Mouse (Mus musculus): ENCODE measurements at regions not wholly inside any gene's neighbourhood (a gene's known extent, or its start where the extent isn't known, plus 50 kb on each side); places are given as distances from the start of the nearest gene placed in this dataset.

DNA sequence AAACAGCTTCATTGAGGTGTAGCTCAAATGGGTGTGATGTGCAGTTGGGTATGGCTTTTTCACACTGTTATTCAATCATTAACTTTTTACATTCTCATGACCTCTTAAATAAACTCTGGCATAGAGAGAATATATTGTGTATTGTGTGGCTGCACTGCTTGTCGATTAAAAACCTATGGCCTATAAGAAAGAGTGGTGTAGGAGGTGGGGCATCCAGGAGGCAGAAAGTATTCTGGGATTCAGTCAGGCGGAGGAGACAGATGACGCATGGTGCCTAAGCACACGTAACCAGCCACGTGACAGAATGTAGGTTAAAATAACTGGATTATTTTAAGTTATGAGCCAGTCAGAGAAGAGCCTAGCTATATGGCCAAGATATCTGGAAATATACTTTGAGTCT is 78.2 kb upstream of the Slc16a7 start:
- H3K4me1 ChIP-seq (ENCODE audit: control insufficient read depth, insufficient read depth, low read length): no peaks in the 10 kb centered on the region
- 78% methylated on average over 5 of the region's 5 CpGs for WGBS
- no peak overlapping the region for H3K9ac ChIP-seq (ENCODE audit: low read length)
- no peaks in the 10 kb centered on the region for H3K27me3 ChIP-seq (ENCODE audit: control insufficient read depth, insufficient read depth, low read length)
- no peak overlapping the region for H3K27ac ChIP-seq (ENCODE audit: low read length)
- H3K4me3 ChIP-seq (ENCODE audit: low read length): no peak overlapping the region
- H3K36me3 ChIP-seq (ENCODE audit: control insufficient read depth, insufficient read depth): no peaks in the 10 kb centered on the region
- no peaks in the 10 kb centered on the region for H3K9me3 ChIP-seq (replicated peaks; ENCODE audit: control insufficient read depth, low read length)
- ATAC-seq (replicated peaks; ENCODE audit: extremely low read depth, insufficient read depth, low FRiP score): no peak
- H3K4me2 ChIP-seq (ENCODE audit: low read depth, low read length): no peak overlapping the region

DNA sequence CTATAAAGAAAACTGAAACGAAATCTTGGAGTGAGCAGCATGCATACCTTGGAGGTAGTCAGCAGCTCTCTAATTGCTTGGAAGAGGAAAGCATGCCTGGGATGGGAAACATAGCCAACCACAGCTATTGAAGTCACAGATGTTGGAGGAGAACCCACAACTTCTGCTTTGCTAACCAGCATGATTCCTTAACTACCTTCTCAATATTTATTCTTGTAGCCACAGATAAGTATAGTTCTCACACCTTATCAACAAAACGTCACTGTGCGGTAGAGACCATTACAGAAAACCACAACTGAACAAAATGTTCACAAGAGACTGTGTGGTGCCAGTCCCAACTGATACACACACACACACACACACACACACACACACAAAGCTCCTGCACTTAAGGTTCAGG is 99.1 kb upstream of the Slc16a7 start:
- Histone ChIP-seq H3K4me1 (ENCODE audit: control insufficient read depth, insufficient read depth, low read length) (no peaks in the 10 kb centered on the region), H3K27me3 (ENCODE audit: control insufficient read depth, insufficient read depth, low read length) (no peaks in the 10 kb centered on the region), H3K9ac (ENCODE audit: low read length) (no peak overlapping the region), H3K36me3 (ENCODE audit: control insufficient read depth, insufficient read depth) (no peaks in the 10 kb centered on the region), H3K4me3 (ENCODE audit: low read length) (no peak overlapping the region), H3K9me3 (replicated peaks; ENCODE audit: control insufficient read depth, low read length) (no peaks in the 10 kb centered on the region), H3K4me2 (ENCODE audit: low read depth, low read length) (no peak overlapping the region), H3K27ac (ENCODE audit: low read length) (no peak overlapping the region)
- no peak for ATAC-seq (replicated peaks; ENCODE audit: extremely low read depth, insufficient read depth, low FRiP score)
- 57% methylated on average over 3 of the region's 3 CpGs for WGBS

GRCm38 (mm10) chr10:125490395-125490794 is 101.1 kb upstream of the Slc16a7 start:
- H3K4me1 ChIP-seq (ENCODE audit: control insufficient read depth, insufficient read depth, low read length): no peaks in the 10 kb centered on the region
- no peak overlapping the region for H3K4me3 ChIP-seq (ENCODE audit: low read length)
- no peaks in the 10 kb centered on the region for H3K9me3 ChIP-seq (replicated peaks; ENCODE audit: control insufficient read depth, low read length)
- WGBS: 57% methylated on average over 4 of the region's 4 CpGs
- no peak overlapping the region for H3K4me2 ChIP-seq (ENCODE audit: low read depth, low read length)
- no peak overlapping the region for H3K9ac ChIP-seq (ENCODE audit: low read length)
- ATAC-seq (replicated peaks; ENCODE audit: extremely low read depth, insufficient read depth, low FRiP score): no peak
- H3K36me3 ChIP-seq (ENCODE audit: control insufficient read depth, insufficient read depth): no peaks in the 10 kb centered on the region
- no peak overlapping the region for H3K27ac ChIP-seq (ENCODE audit: low read length)
- H3K27me3 ChIP-seq (ENCODE audit: control insufficient read depth, insufficient read depth, low read length): no peaks in the 10 kb centered on the region

- H3K4me3 ChIP-seq (ENCODE audit: low read length): no peak overlapping the region
- ATAC-seq (replicated peaks; ENCODE audit: extremely low read depth, insufficient read depth, low FRiP score): no peak
- H3K4me2 ChIP-seq (ENCODE audit: low read depth, low read length): no peak overlapping the region
- 58% methylated on average over 4 of the region's 4 CpGs for WGBS
- H3K27ac ChIP-seq (ENCODE audit: low read length): no peak overlapping the region
- no peaks in the 10 kb centered on the region for H3K4me1 ChIP-seq (ENCODE audit: control insufficient read depth, insufficient read depth, low read length)
- H3K27me3 ChIP-seq (ENCODE audit: control insufficient read depth, insufficient read depth, low read length): no peaks in the 10 kb centered on the region
- no peak overlapping the region for H3K9ac ChIP-seq (ENCODE audit: low read length)
- H3K9me3 ChIP-seq (replicated peaks; ENCODE audit: control insufficient read depth, low read length): no peaks in the 10 kb centered on the region
- no peaks in the 10 kb centered on the region for H3K36me3 ChIP-seq (ENCODE audit: control insufficient read depth, insufficient read depth)
Measured at GRCm38 (mm10) chr10:125494489-125494888, 105.2 kb upstream of the Slc16a7 start.

GRCm38 (mm10) chr10:125498347-125498746 is 109.1 kb upstream of the Slc16a7 start:
- WGBS: 26% methylated on average over 1 of the region's 1 CpGs
- H3K4me1 ChIP-seq (ENCODE audit: control insufficient read depth, insufficient read depth, low read length): no peaks in the 10 kb centered on the region
- H3K27ac ChIP-seq (ENCODE audit: low read length): no peak overlapping the region
- no peaks in the 10 kb centered on the region for H3K36me3 ChIP-seq (ENCODE audit: control insufficient read depth, insufficient read depth)
- no peak overlapping the region for H3K4me2 ChIP-seq (ENCODE audit: low read depth, low read length)
- no peaks in the 10 kb centered on the region for H3K9me3 ChIP-seq (replicated peaks; ENCODE audit: control insufficient read depth, low read length)
- no peak overlapping the region for H3K9ac ChIP-seq (ENCODE audit: low read length)
- no peak overlapping the region for H3K4me3 ChIP-seq (ENCODE audit: low read length)
- no peaks in the 10 kb centered on the region for H3K27me3 ChIP-seq (ENCODE audit: control insufficient read depth, insufficient read depth, low read length)
- ATAC-seq (replicated peaks; ENCODE audit: extremely low read depth, insufficient read depth, low FRiP score): no peak

DNA sequence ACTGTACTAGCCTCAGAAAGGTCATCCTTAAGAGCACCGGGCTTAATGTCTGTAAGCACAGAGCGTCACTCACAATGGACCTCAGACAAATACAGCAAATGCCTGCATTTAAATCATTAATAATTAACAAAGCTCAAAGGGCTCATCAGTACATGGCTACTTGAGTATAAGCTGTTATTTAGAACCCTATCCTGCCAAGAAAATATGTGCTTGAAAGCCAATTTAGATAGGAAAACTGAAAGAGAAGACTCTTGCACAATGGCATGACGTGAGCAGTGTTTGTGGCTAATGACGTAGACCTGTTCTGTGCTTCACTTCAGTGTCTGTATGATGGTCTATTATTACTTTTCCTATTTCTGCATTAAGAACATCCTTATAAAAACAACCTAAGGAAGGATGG is 111.1 kb upstream of the Slc16a7 start:
- no peaks in the 10 kb centered on the region for H3K4me1 ChIP-seq (ENCODE audit: control insufficient read depth, insufficient read depth, low read length)
- no peaks in the 10 kb centered on the region for H3K9me3 ChIP-seq (replicated peaks; ENCODE audit: control insufficient read depth, low read length)
- no peak for ATAC-seq (replicated peaks; ENCODE audit: extremely low read depth, insufficient read depth, low FRiP score)
- 80% methylated on average over 4 of the region's 4 CpGs for WGBS
- H3K27me3 ChIP-seq (ENCODE audit: control insufficient read depth, insufficient read depth, low read length): no peaks in the 10 kb centered on the region
- H3K4me2 ChIP-seq (ENCODE audit: low read depth, low read length): no peak overlapping the region
- no peak overlapping the region for H3K9ac ChIP-seq (ENCODE audit: low read length)
- no peaks in the 10 kb centered on the region for H3K36me3 ChIP-seq (ENCODE audit: control insufficient read depth, insufficient read depth)
- H3K27ac ChIP-seq (ENCODE audit: low read length): no peak overlapping the region
- H3K4me3 ChIP-seq (ENCODE audit: low read length): no peak overlapping the region

- Histone ChIP-seq H3K9me3 (replicated peaks; ENCODE audit: control insufficient read depth, low read length) (no peaks in the 10 kb centered on the region), H3K27ac (ENCODE audit: low read length) (no peak overlapping the region), H3K27me3 (ENCODE audit: control insufficient read depth, insufficient read depth, low read length) (no peaks in the 10 kb centered on the region), H3K36me3 (ENCODE audit: control insufficient read depth, insufficient read depth) (no peaks in the 10 kb centered on the region), H3K4me2 (ENCODE audit: low read depth, low read length) (no peak overlapping the region), H3K4me3 (ENCODE audit: low read length) (no peak overlapping the region), H3K4me1 (ENCODE audit: control insufficient read depth, insufficient read depth, low read length) (no peaks in the 10 kb centered on the region), H3K9ac (ENCODE audit: low read length) (no peak overlapping the region)
- no peak for ATAC-seq (replicated peaks; ENCODE audit: extremely low read depth, insufficient read depth, low FRiP score)
- 56% methylated on average over 5 of the region's 5 CpGs for WGBS
Measured at GRCm38 (mm10) chr10:125515026-125515425, 125.8 kb upstream of the Slc16a7 start.

DNA sequence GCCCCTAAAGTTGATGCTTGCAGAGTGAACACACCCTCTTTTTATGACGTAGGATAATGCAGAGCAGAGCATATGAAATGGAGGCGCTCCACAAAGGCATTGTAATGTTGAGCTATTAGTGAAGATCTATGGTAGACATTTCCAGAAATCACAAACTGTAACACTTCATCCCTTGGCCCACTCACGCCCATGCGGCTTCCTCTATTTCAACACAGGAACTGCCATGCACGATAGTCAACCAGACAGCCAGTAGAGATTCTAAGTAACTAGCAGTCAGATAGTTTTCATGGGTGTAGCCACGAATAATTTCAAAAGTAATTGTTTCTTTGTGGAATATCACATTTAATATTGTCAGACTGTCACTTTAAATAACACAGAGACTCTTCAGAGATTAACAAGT is 141.6 kb upstream of the Slc16a7 start:
- WGBS: 78% methylated on average over 6 of the region's 6 CpGs
- Histone ChIP-seq H3K36me3 (ENCODE audit: control insufficient read depth, insufficient read depth) (no peaks in the 10 kb centered on the region), H3K4me1 (ENCODE audit: control insufficient read depth, insufficient read depth, low read length) (no peaks in the 10 kb centered on the region), H3K9me3 (replicated peaks; ENCODE audit: control insufficient read depth, low read length) (no peaks in the 10 kb centered on the region), H3K9ac (ENCODE audit: low read length) (no peak overlapping the region), H3K4me3 (ENCODE audit: low read length) (no peak overlapping the region), H3K27me3 (ENCODE audit: control insufficient read depth, insufficient read depth, low read length) (no peaks in the 10 kb centered on the region), H3K27ac (ENCODE audit: low read length) (no peak overlapping the region), H3K4me2 (ENCODE audit: low read depth, low read length) (no peak overlapping the region)
- no peak for ATAC-seq (replicated peaks; ENCODE audit: extremely low read depth, insufficient read depth, low FRiP score)

GRCm38 (mm10) chr10:125538316-125538715 is 149.1 kb upstream of the Slc16a7 start:
- H3K4me2 ChIP-seq (ENCODE audit: low read depth, low read length): no peak overlapping the region
- H3K9me3 ChIP-seq (replicated peaks; ENCODE audit: control insufficient read depth, low read length): no peaks in the 10 kb centered on the region
- no peak overlapping the region for H3K27ac ChIP-seq (ENCODE audit: low read length)
- no peak overlapping the region for H3K9ac ChIP-seq (ENCODE audit: low read length)
- no peak overlapping the region for H3K4me3 ChIP-seq (ENCODE audit: low read length)
- no peaks in the 10 kb centered on the region for H3K4me1 ChIP-seq (ENCODE audit: control insufficient read depth, insufficient read depth, low read length)
- WGBS: 33% methylated on average over 1 of the region's 1 CpGs
- no peak for ATAC-seq (replicated peaks; ENCODE audit: extremely low read depth, insufficient read depth, low FRiP score)
- H3K27me3 ChIP-seq (ENCODE audit: control insufficient read depth, insufficient read depth, low read length): no peaks in the 10 kb centered on the region
- no peaks in the 10 kb centered on the region for H3K36me3 ChIP-seq (ENCODE audit: control insufficient read depth, insufficient read depth)
